Mouse (Mus musculus): ENCODE results near the gene Cd248.
"Not testable (repeated sequence)": the region's sequence is repeated elsewhere in the genome, so short reads cannot be mapped to it uniquely, and the experiment has no call there.

Cd248 gene

GRCm38 (mm10) chr19:5079279-5079678, 11.4 kb downstream of the Cd248 start:
- DNase-seq, result no peak

- no peak for DNase-seq
Measured at GRCm38 (mm10) chr19:5082005-5082404, 14.1 kb downstream of the Cd248 start.

- DNase-seq, result no peak
Measured at GRCm38 (mm10) chr19:5082596-5082995, 14.7 kb downstream of the Cd248 start.

- DNase-seq, result no peak
Measured at GRCm38 (mm10) chr19:5083961-5084833, 16.3 kb downstream of the Cd248 start.

- no peak for DNase-seq
Measured at GRCm38 (mm10) chr19:5084834-5085144, 16.9 kb downstream of the Cd248 start.

GRCm38 (mm10) chr19:5085145-5085863, 17.4 kb downstream of the Cd248 start, which contains the start of gene Tmem151a:
Gene Tmem151a (minus strand): TSS chr19:5085531.
- no peak for DNase-seq

- DNase-seq, result not testable (repeated sequence)
Measured at GRCm38 (mm10) chr19:5086533-5086932, 18.7 kb downstream of the Cd248 start.

- peak; percentile 98 for DNase-seq
Measured at GRCm38 (mm10) chr19:5087884-5088728, 20.2 kb downstream of the Cd248 start, which contains the start of gene Yif1a. Gene Yif1a (plus strand): TSS chr19:5088538.

- no peak for DNase-seq
Measured at GRCm38 (mm10) chr19:5089324-5089723, 21.4 kb downstream of the Cd248 start.

- DNase-seq, result no peak
Measured at GRCm38 (mm10) chr19:5092083-5092482, 24.2 kb downstream of the Cd248 start.

GRCm38 (mm10) chr19:5093481-5094242, 25.8 kb downstream of the Cd248 start:
- no peak for DNase-seq

- peak; percentile 97 for DNase-seq
Measured at GRCm38 (mm10) chr19:5094243-5094632, 26.4 kb downstream of the Cd248 start.

GRCm38 (mm10) chr19:5094746-5095417, 27.0 kb downstream of the Cd248 start:
- no peak for DNase-seq

GRCm38 (mm10) chr19:5095887-5096474, 28.1 kb downstream of the Cd248 start:
- no peak for DNase-seq

- peak; percentile 61 for DNase-seq
Measured at GRCm38 (mm10) chr19:5097521-5098362, 29.9 kb downstream of the Cd248 start.

GRCm38 (mm10) chr19:5098363-5099143, 30.7 kb downstream of the Cd248 start, which contains the start of gene Cnih2:
Gene Cnih2 (minus strand): TSS chr19:5098521.
- DNase-seq, result peak; percentile 90

GRCm38 (mm10) chr19:5106074-5106473, 38.2 kb downstream of the Cd248 start:
- no peak for DNase-seq

GRCm38 (mm10) chr19:5106731-5107191, 38.9 kb downstream of the Cd248 start, which contains the start of gene Rab1b:
Gene Rab1b (minus strand): TSS chr19:5107072.
- peak; percentile 99 for DNase-seq
